In the genomic region with DNA sequence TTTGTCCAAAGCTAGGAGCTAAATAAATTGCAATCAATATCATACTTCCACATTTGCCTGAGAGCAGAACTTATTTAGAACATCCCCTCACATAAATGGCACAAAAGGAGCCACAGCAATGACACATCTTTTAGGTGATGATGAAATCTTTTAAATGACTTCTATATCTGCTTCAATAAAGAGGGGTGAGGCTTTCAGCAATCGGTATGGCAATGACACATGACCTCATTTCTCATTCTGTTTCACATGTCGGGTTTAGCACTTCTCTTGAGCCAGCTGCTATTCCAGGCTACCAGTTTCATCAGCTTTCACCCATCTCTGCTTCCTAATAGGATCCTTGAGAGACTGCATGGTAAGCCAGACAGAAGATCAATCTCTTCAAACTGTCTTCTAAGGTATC, we compare ENCODE assay signal across 30 mouse cellular contexts. TPM values are rescaled to one million over a fixed set of nuclear protein-coding genes. Genes with fewer than 3 reads are reported as not detected.
"Had no signal": no experiment of that assay in that cellular context is flagged by ENCODE, and none has a peak within 500 bp of the region (broad histone marks: within the 10 kb centered on the region; RNA-seq: fewer than 3 reads in every experiment).

No protein-coding gene starts in this region.

- H3K9ac ChIP-seq: heart, embryonic 13.5 days; heart, embryonic 15.5 days; hindbrain, embryonic 13.5 days; hindbrain, embryonic 15.5 days; limb, embryonic 13.5 days; limb, embryonic 15.5 days; liver, embryonic 12.5 days; liver, embryonic 14.5 days had no signal

- H3K4me1 ChIP-seq: heart, embryonic 15.5 days; hindbrain, embryonic 13.5 days; hindbrain, embryonic 15.5 days; limb, embryonic 13.5 days; limb, embryonic 15.5 days; liver, embryonic 12.5 days had no signal

- H3K36me3 ChIP-seq: heart, embryonic 13.5 days; heart, embryonic 15.5 days; hindbrain, embryonic 13.5 days; hindbrain, embryonic 15.5 days; limb, embryonic 13.5 days; limb, embryonic 15.5 days; liver, embryonic 12.5 days had no signal

- DNase-seq: gastrocnemius, postnatal 25 days; heart, adult 11 months; heart, adult 2 months; heart, postnatal 14 days; heart, postnatal 36 days; kidney, adult 18-20 months; kidney, adult 8-10 months; kidney, postnatal 10 days; kidney, postnatal 25 days; kidney, postnatal 4 days; layer of hippocampus, adult 9-11 months; layer of hippocampus, postnatal 36 days; left cerebral cortex, postnatal 4 days had no signal

- H3K4me2 ChIP-seq: heart, embryonic 11.5 days; heart, embryonic 13.5 days; heart, embryonic 15.5 days; hindbrain, embryonic 13.5 days; hindbrain, embryonic 15.5 days; limb, embryonic 13.5 days; limb, embryonic 15.5 days; liver, embryonic 12.5 days had no signal

- ATAC-seq: hindbrain, postnatal 0 days; liver, embryonic 12.5 days had no signal

- H3K9me3 ChIP-seq: heart, embryonic 13.5 days; heart, embryonic 15.5 days; hindbrain, embryonic 13.5 days; hindbrain, embryonic 15.5 days; limb, embryonic 13.5 days; limb, embryonic 15.5 days; liver, embryonic 12.5 days had no signal

- H3K27ac ChIP-seq: heart, adult 2 months; heart, embryonic 13.5 days; heart, embryonic 15.5 days; hindbrain, embryonic 13.5 days; hindbrain, embryonic 15.5 days; hindbrain, postnatal 0 days; limb, embryonic 13.5 days; limb, embryonic 15.5 days; liver, embryonic 12.5 days; liver, embryonic 14.5 days had no signal

- H3K4me3 ChIP-seq: heart, adult 2 months; heart, embryonic 13.5 days; heart, embryonic 15.5 days; hindbrain, embryonic 13.5 days; hindbrain, embryonic 15.5 days; limb, embryonic 13.5 days; limb, embryonic 15.5 days; liver, embryonic 12.5 days had no signal

- H3K27me3 ChIP-seq: heart, embryonic 13.5 days; heart, embryonic 15.5 days; hindbrain, embryonic 13.5 days; hindbrain, embryonic 15.5 days; limb, embryonic 13.5 days; limb, embryonic 15.5 days; liver, embryonic 12.5 days had no signal

RNA-seq across cellular contexts. Expression of gene 1700057G04Rik, which starts 54.3 kb away (rescaled TPM):
- polyA plus RNA-seq: heart, adult 2 months; heart, embryonic 11.5 days; heart, embryonic 13.5 days; heart, embryonic 15.5 days; heart, postnatal 0 days; hindbrain, embryonic 11.5 days; hindbrain, embryonic 13.5 days; hindbrain, embryonic 15.5 days; hindbrain, postnatal 0 days; intestine, embryonic 14.5 days; kidney, embryonic 14.5 days; kidney, embryonic 16.5 days; limb, embryonic 11.5 days; limb, embryonic 13.5 days; limb, embryonic 15.5 days; liver, adult 2 months; liver, embryonic 12.5 days; liver, embryonic 14.5 days had no signal
